Mouse (Mus musculus) lung, adult 18-20 months (tissue): ENCODE results near the gene Adgrf5.
"Not testable (repeated sequence)": the region's sequence is repeated elsewhere in the genome, so short reads cannot be mapped to it uniquely, and the experiment has no call there.

Experiments
- DNase-seq, 2 experiments: peaks; one replicate each; pipeline ENCODE4 v3.0.0; 2022; ENCODE audit warnings: mixed read lengths in 2 of 2

Adgrf5 gene

GRCm38 (mm10) chr17:43359826-43360619 is at the start of gene Adgrf5:
Gene Adgrf5, plus strand, starts transcription at chr17:43360451.
- DNase-seq, result peak; percentile 68 to 76

GRCm38 (mm10) chr17:43325986-43326671 is 34.1 kb upstream of the Adgrf5 start:
- no peak for DNase-seq

GRCm38 (mm10) chr17:43326726-43327700 is 33.2 kb upstream of the Adgrf5 start:
- DNase-seq, result peak; percentile 76 to 82

- no peak for DNase-seq
Measured at GRCm38 (mm10) chr17:43327810-43328209, 32.4 kb upstream of the Adgrf5 start.

GRCm38 (mm10) chr17:43329216-43329615 is 31.0 kb upstream of the Adgrf5 start:
- DNase-seq, result no peak

GRCm38 (mm10) chr17:43329761-43330183 is 30.5 kb upstream of the Adgrf5 start:
- peak; percentile 29 to 34 for DNase-seq

- DNase-seq, result peak; percentile 11 to 42
Measured at GRCm38 (mm10) chr17:43332686-43333085, 27.6 kb upstream of the Adgrf5 start.

GRCm38 (mm10) chr17:43334074-43334473 is 26.2 kb upstream of the Adgrf5 start:
- no peak for DNase-seq

GRCm38 (mm10) chr17:43337643-43338042 is 22.6 kb upstream of the Adgrf5 start:
- DNase-seq, result no peak

GRCm38 (mm10) chr17:43338279-43338678 is 22.0 kb upstream of the Adgrf5 start:
- peak in 1 of 2 experiments; percentile 31 for DNase-seq

- DNase-seq, result not testable (repeated sequence)
Measured at GRCm38 (mm10) chr17:43346499-43346898, 13.8 kb upstream of the Adgrf5 start.

GRCm38 (mm10) chr17:43357902-43358539 is 2.2 kb upstream of the Adgrf5 start:
- no peak for DNase-seq

GRCm38 (mm10) chr17:43361021-43361420 is 770 bp downstream of the Adgrf5 start:
- no peak for DNase-seq

- no peak for DNase-seq
Measured at GRCm38 (mm10) chr17:43362362-43362761, 2.1 kb downstream of the Adgrf5 start.

GRCm38 (mm10) chr17:43362881-43363280 is 2.6 kb downstream of the Adgrf5 start:
- DNase-seq, result no peak

GRCm38 (mm10) chr17:43363921-43364320 is 3.7 kb downstream of the Adgrf5 start:
- DNase-seq, result no peak

- DNase-seq, result peak; percentile 41 to 60
Measured at GRCm38 (mm10) chr17:43365297-43365696, 5.0 kb downstream of the Adgrf5 start.

- peak; percentile 42 to 62 for DNase-seq
Measured at GRCm38 (mm10) chr17:43366486-43366885, 6.2 kb downstream of the Adgrf5 start.

GRCm38 (mm10) chr17:43368171-43368576 is 7.9 kb downstream of the Adgrf5 start:
- DNase-seq, result no peak

- DNase-seq, result no peak
Measured at GRCm38 (mm10) chr17:43372604-43373003, 12.4 kb downstream of the Adgrf5 start.

- DNase-seq, result peak in 1 of 2 experiments; percentile 58
Measured at GRCm38 (mm10) chr17:43374020-43374419, 13.8 kb downstream of the Adgrf5 start.

- no peak for DNase-seq
Measured at GRCm38 (mm10) chr17:43376527-43376926, 16.3 kb downstream of the Adgrf5 start.
